Mouse (Mus musculus): Measurements from ENCODE around the gene Gm17949. TPM values are rescaled to one million over a fixed set of nuclear protein-coding genes. Genes with fewer than 3 reads are reported as not detected.

Gm17949 gene
- total and polyA plus RNA-seq, 3 experiments, result 0.08 to 0.13 TPM; not detected in 1

- Histone ChIP-seq H3K9ac (ENCODE audit: control insufficient read depth, low read depth, low read length, poor library complexity, severe bottlenecking) (no peak overlapping the region), H3K27me3 (ENCODE audit: control insufficient read depth in 1 of 2, insufficient read depth in 2 of 2, low read length in 2 of 2) (no peaks in the 10 kb centered on the region), H3K27ac (ENCODE audit: control insufficient read depth, low read depth, low read length) (peak overlapping the region; percentile 41), H3K36me3 (ENCODE audit: control insufficient read depth in 1 of 2, insufficient read depth in 2 of 2, low read length in 2 of 2) (peaks cover 2 to 4% of the 10 kb centered on the region in 2 experiments), H3K4me3 (ENCODE audit: control insufficient read depth in 1 of 2, insufficient read depth in 1 of 2, low read depth in 2 of 2, low read length in 2 of 2) (no peak overlapping the region), H3K9me3 (replicated peaks; ENCODE audit: insufficient read depth, low read length) (no peaks in the 10 kb centered on the region), H3K79me2 (ENCODE audit: control insufficient read depth, insufficient read depth, low read length, poor library complexity) (no peaks in the 10 kb centered on the region), H3K4me1 (ENCODE audit: control insufficient read depth in 1 of 2, insufficient read depth in 2 of 2, low read length in 2 of 2) (peaks cover 0 to 6% of the 10 kb centered on the region in 2 experiments; a peak in 1 of 4 replicates)
- TF ChIP-seq MAX (IDR thresholded peaks at IDR 0.05; ENCODE audit: low read length) (no peak), TCF12 (IDR thresholded peaks at IDR 0.05; ENCODE audit: low read depth, low read length) (peak; percentile 37; the same call in 1 of the 2 replicates), ZNF384 (IDR thresholded peaks at IDR 0.05; ENCODE audit: low read depth, low read length) (peak; percentile 84), EP300 (IDR thresholded peaks at IDR 0.05; ENCODE audit: low read depth in 1 of 2, low read length in 2 of 2) (peak in 1 of 2 experiments; percentile 62; a peak in 2 of 4 replicates), ETS1 (IDR thresholded peaks at IDR 0.05; ENCODE audit: low read depth, low read length) (peak; percentile 51; the same call in 1 of the 2 replicates)
- DNase-seq (ENCODE audit: low read depth, low spot score), result no peak
Observed at GRCm38 (mm10) chr17:57020960-57021359, 9.7 kb downstream of the Gm17949 start.

- H3K27ac ChIP-seq (ENCODE audit: control insufficient read depth, low read depth, low read length), result no peak overlapping the region
- no peaks in the 10 kb centered on the region for H3K9me3 ChIP-seq (replicated peaks; ENCODE audit: insufficient read depth, low read length)
- DNase-seq (ENCODE audit: low read depth, low spot score), result no peak
- no peak overlapping the region for H3K9ac ChIP-seq (ENCODE audit: control insufficient read depth, low read depth, low read length, poor library complexity, severe bottlenecking)
- peaks cover 7 to 10% of the 10 kb centered on the region in 2 experiments for H3K36me3 ChIP-seq (ENCODE audit: control insufficient read depth in 1 of 2, insufficient read depth in 2 of 2, low read length in 2 of 2)
- peaks cover 37% of the 10 kb centered on the region for H3K79me2 ChIP-seq (ENCODE audit: control insufficient read depth, insufficient read depth, low read length, poor library complexity)
- H3K27me3 ChIP-seq (ENCODE audit: control insufficient read depth in 1 of 2, insufficient read depth in 2 of 2, low read length in 2 of 2), result no peaks in the 10 kb centered on the region
- H3K4me1 ChIP-seq (ENCODE audit: control insufficient read depth in 1 of 2, insufficient read depth in 2 of 2, low read length in 2 of 2), result peaks cover 0 to 13% of the 10 kb centered on the region in 2 experiments; a peak in 2 of 4 replicates
- TF ChIP-seq ZKSCAN1 (IDR thresholded peaks at IDR 0.05; ENCODE audit: low read depth, low read length) (no peak), TAL1 (IDR thresholded peaks at IDR 0.05; ENCODE audit: low read length) (0 out of 2 replicates have a peak, but pooled peaks have one; percentile 5), SIN3A (IDR thresholded peaks at IDR 0.05; ENCODE audit: low read length) (no peak)
- no peak overlapping the region for H3K4me3 ChIP-seq (ENCODE audit: control insufficient read depth in 1 of 2, insufficient read depth in 1 of 2, low read depth in 2 of 2, low read length in 2 of 2)
Observed at GRCm38 (mm10) chr17:57027471-57027870, 16.2 kb downstream of the Gm17949 start.

DNA sequence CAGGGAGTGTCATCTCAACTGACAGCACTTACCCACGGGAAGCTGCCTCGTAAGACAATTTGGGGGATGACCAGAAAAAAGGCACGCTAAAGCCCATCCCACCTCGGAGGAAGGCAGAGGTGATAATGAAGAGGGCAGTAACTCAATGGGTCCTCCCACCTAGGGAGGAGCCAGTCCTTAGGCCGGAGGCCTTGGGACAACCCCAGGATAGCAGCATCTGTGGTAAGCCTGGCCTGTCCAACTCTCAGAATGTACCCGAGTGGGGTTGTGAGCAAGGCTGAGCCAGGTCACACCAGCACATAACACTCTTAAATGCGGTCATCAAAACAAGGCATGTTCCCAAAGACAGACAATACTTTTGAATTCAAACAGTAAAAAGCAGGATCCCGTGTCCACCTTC is 18.4 kb downstream of the Gm17949 start:
- Histone ChIP-seq H3K79me2 (ENCODE audit: control insufficient read depth, insufficient read depth, low read length, poor library complexity) (peaks cover 38% of the 10 kb centered on the region), H3K4me1 (ENCODE audit: control insufficient read depth in 1 of 2, insufficient read depth in 2 of 2, low read length in 2 of 2) (peaks cover 0 to 18% of the 10 kb centered on the region in 2 experiments; a peak in 2 of 4 replicates), H3K27me3 (ENCODE audit: control insufficient read depth in 1 of 2, insufficient read depth in 2 of 2, low read length in 2 of 2) (no peaks in the 10 kb centered on the region), H3K9ac (ENCODE audit: control insufficient read depth, low read depth, low read length, poor library complexity, severe bottlenecking) (peak overlapping the region; percentile 99), H3K4me3 (ENCODE audit: control insufficient read depth in 1 of 2, insufficient read depth in 1 of 2, low read depth in 2 of 2, low read length in 2 of 2) (peak overlapping the region; percentile 93 to 97), H3K9me3 (replicated peaks; ENCODE audit: insufficient read depth, low read length) (no peaks in the 10 kb centered on the region), H3K36me3 (ENCODE audit: control insufficient read depth in 1 of 2, insufficient read depth in 2 of 2, low read length in 2 of 2) (peaks cover 8 to 10% of the 10 kb centered on the region in 2 experiments), H3K27ac (ENCODE audit: control insufficient read depth, low read depth, low read length) (no peak overlapping the region)
- TF ChIP-seq POLR2AphosphoS5 (IDR thresholded peaks at IDR 0.05; ENCODE audit: borderline replicate concordance, low read depth, low read length), result no peak
- no peak for TF ChIP-seq ZMIZ1 (IDR thresholded peaks at IDR 0.05; ENCODE audit: low read depth, low read length)
- no peak for TF ChIP-seq TBP (IDR thresholded peaks at IDR 0.05; ENCODE audit: low read depth, low read length)
- no peak for TF ChIP-seq GABPA (IDR thresholded peaks at IDR 0.05; ENCODE audit: low read depth, low read length)
- TF ChIP-seq MXI1 (IDR thresholded peaks at IDR 0.05; ENCODE audit: low read depth, low read length), result no peak
- TF ChIP-seq TCF12 (IDR thresholded peaks at IDR 0.05; ENCODE audit: low read depth, low read length), result no peak
- 0 out of 4 replicates have a peak, but pooled peaks of 1 of the 2 experiments have one; percentile 4 for TF ChIP-seq POLR2A (IDR thresholded peaks at IDR 0.05; ENCODE audit: control insufficient read depth in 1 of 2, insufficient read depth in 1 of 2, low read depth in 1 of 2, low read length in 2 of 2, poor library complexity in 1 of 2)
- no peak for TF ChIP-seq RCOR1 (IDR thresholded peaks at IDR 0.05; ENCODE audit: low read depth, low read length)
- TF ChIP-seq NELFE (IDR thresholded peaks at IDR 0.05; ENCODE audit: low read depth, low read length), result no peak
- no peak for TF ChIP-seq ZC3H11A (IDR thresholded peaks at IDR 0.05; ENCODE audit: low read depth, low read length)
- no peak for TF ChIP-seq RAD21 (IDR thresholded peaks at IDR 0.05; ENCODE audit: low read depth, low read length)
- no peak for TF ChIP-seq MEF2A (IDR thresholded peaks at IDR 0.05; ENCODE audit: extremely low read depth, insufficient replicate concordance, low read depth, low read length, poor library complexity, severe bottlenecking)
- 0 out of 2 replicates have a peak, but pooled peaks have one; percentile 21 for TF ChIP-seq SIN3A (IDR thresholded peaks at IDR 0.05; ENCODE audit: low read length)
- peak; percentile 58 for DNase-seq (ENCODE audit: low read depth, low spot score)
